Mouse (Mus musculus): ENCODE data around the gene Adamts13. TPM values are rescaled to one million over a fixed set of nuclear protein-coding genes. Genes with fewer than 3 reads are reported as not detected.
A peak's percentile ranks its signal among the peaks of the same experiment; 100 is the strongest.

Adamts13 gene
- polyA plus RNA-seq, 1 experiment from 2014 or later = not detected

- no peak overlapping the region for H3K4me2 ChIP-seq
- peak; percentile 91 for ATAC-seq (ENCODE audit: low read depth)
- H3K9me3 ChIP-seq = no peaks in the 10 kb centered on the region
- H3K27me3 ChIP-seq = no peaks in the 10 kb centered on the region
- H3K4me3 ChIP-seq = no peak overlapping the region
- no peak overlapping the region for H3K9ac ChIP-seq
- H3K36me3 ChIP-seq = no peaks in the 10 kb centered on the region
- H3K27ac ChIP-seq (replicated peaks) = no peak overlapping the region
- no peaks in the 10 kb centered on the region for H3K4me1 ChIP-seq (replicated peaks)
- WGBS = 30% methylated on average over 3 of the region's 3 CpGs
These were observed 70.2 kb downstream of the Adamts13 start for GRCm38 (mm10) chr2:27043461-27043860.

DNA sequence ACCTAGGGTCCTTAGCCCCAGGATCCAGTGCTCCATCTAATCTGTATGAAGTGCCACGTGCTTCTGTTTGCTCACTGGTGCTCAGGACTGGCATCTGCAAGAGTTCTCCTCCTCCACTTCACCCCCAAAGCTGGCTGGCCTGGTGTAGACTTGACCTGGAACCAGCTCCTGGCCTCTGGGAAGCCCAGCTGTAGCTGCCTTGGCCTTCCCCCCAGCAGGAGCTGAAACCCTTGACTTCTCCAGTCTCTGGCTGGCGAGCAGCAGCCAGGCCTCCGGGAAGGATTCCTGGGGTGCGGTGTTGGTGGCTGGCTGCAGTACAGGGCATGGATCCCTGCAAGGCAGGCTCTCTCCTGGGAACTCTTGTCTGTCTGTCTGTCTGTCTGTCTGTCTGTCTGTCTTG is 71.0 kb downstream of the Adamts13 start:
- Histone ChIP-seq H3K4me3 (no peak overlapping the region), H3K36me3 (no peaks in the 10 kb centered on the region), H3K27me3 (no peaks in the 10 kb centered on the region), H3K4me1 (replicated peaks) (no peaks in the 10 kb centered on the region), H3K4me2 (no peak overlapping the region), H3K9me3 (no peaks in the 10 kb centered on the region), H3K27ac (replicated peaks) (no peak overlapping the region), H3K9ac (0 out of 2 replicates have a peak overlapping the region, but pooled peaks have one; percentile 19)
- WGBS = 80% methylated on average over 4 of the region's 4 CpGs
- no peak for ATAC-seq (ENCODE audit: low read depth)

- Histone ChIP-seq H3K27me3 (no peaks in the 10 kb centered on the region), H3K4me1 (replicated peaks) (no peaks in the 10 kb centered on the region), H3K4me3 (no peak overlapping the region), H3K9ac (no peak overlapping the region), H3K36me3 (no peaks in the 10 kb centered on the region), H3K9me3 (no peaks in the 10 kb centered on the region), H3K27ac (replicated peaks) (no peak overlapping the region), H3K4me2 (no peak overlapping the region)
- ATAC-seq (ENCODE audit: low read depth) = no peak
- 64% methylated on average over 3 of the region's 3 CpGs for WGBS
These were observed 71.4 kb downstream of the Adamts13 start for GRCm38 (mm10) chr2:27044641-27045040.

- no peak overlapping the region for H3K4me3 ChIP-seq
- 73% methylated on average over 8 of the region's 8 CpGs for whole genome bisulfite sequencing
- H3K27ac ChIP-seq (replicated peaks) = no peak overlapping the region
- H3K9me3 ChIP-seq = no peaks in the 10 kb centered on the region
- no peaks in the 10 kb centered on the region for H3K36me3 ChIP-seq
- no peak overlapping the region for H3K4me2 ChIP-seq
- H3K4me1 ChIP-seq (replicated peaks) = no peaks in the 10 kb centered on the region
- no peak for ATAC-seq (ENCODE audit: low read depth)
- no peak overlapping the region for H3K9ac ChIP-seq
- no peaks in the 10 kb centered on the region for H3K27me3 ChIP-seq
These were observed 73.0 kb downstream of the Adamts13 start for GRCm38 (mm10) chr2:27045979-27046770.

DNA sequence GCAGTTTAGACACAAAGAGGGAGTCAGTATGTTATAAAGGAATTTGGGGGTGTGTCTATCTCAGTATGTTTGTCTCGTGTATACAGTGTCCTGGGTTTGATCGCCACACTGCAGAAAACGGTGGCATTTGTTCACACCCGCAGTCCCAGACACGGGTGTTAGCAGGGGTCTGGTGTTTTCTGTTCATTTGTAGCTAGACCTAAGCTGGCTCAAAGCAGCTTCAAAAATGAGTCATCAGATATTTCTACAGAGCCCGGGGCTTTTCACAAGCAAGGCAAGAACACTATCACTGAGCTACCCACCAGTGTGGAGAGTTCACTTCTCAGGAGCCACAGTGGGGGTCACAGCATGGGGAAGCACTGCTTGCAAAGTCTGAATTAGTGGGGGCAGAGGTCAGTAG is 76.2 kb downstream of the Adamts13 start:
- Histone ChIP-seq H3K27me3 (no peaks in the 10 kb centered on the region), H3K36me3 (no peaks in the 10 kb centered on the region), H3K27ac (replicated peaks) (no peak overlapping the region), H3K4me3 (no peak overlapping the region), H3K4me1 (replicated peaks) (no peaks in the 10 kb centered on the region), H3K4me2 (no peak overlapping the region), H3K9ac (no peak overlapping the region), H3K9me3 (no peaks in the 10 kb centered on the region)
- no peak for ATAC-seq (ENCODE audit: low read depth)
- WGBS = 48% methylated on average over 6 of the region's 6 CpGs

DNA sequence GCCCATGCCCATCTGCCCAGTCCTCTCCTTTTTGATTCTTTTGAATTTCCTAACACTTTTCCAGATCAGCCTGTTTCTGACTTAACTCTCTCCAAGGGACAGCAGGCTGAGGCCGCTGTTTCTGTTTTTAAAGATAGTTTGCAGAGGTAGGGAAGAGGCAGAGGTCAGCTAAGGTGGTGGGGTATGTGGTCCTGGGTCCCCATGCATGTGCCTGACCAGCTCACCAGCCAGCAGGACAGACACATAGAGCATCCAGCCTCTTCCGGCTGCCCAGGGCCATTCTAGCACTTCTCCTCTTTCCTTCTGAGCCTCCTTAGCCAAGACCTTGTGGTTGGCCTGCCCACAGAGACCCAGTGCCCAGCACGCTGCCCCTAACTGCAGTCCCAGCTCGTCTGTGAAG is 85.0 kb downstream of the Adamts13 start:
- no peak overlapping the region for H3K4me3 ChIP-seq
- no peak overlapping the region for H3K4me2 ChIP-seq
- H3K27me3 ChIP-seq = no peaks in the 10 kb centered on the region
- 0 out of 2 replicates have a peak overlapping the region, but pooled peaks have one; percentile 18 for H3K27ac ChIP-seq (replicated peaks)
- H3K9me3 ChIP-seq = no peaks in the 10 kb centered on the region
- H3K9ac ChIP-seq = no peak overlapping the region
- peaks cover 15% of the 10 kb centered on the region for H3K4me1 ChIP-seq (replicated peaks)
- H3K36me3 ChIP-seq = no peaks in the 10 kb centered on the region
- WGBS = 31% methylated on average over 4 of the region's 4 CpGs
- ATAC-seq (ENCODE audit: low read depth) = no peak

DNA sequence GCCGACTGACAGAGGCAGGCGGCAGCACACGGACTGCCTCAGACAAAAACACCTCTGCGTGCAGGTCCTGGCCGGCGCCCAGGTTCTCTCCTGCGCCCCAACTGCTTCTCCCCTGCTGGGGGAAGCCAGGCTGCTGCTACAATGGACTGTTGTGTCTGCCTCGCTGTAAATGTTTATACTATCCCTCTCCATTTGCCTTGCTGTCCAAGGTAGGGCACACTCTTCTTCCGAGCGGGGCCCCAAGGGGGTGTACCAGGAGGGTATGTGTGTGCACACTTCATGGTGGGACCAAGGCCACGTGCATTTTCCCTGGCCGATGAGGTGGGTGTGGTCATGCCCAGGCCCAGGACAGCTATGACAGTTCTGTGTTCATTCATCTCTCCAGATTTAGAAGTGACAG is 85.5 kb downstream of the Adamts13 start:
- Histone ChIP-seq H3K9me3 (no peaks in the 10 kb centered on the region), H3K4me2 (no peak overlapping the region), H3K4me3 (no peak overlapping the region), H3K36me3 (no peaks in the 10 kb centered on the region), H3K9ac (no peak overlapping the region), H3K27ac (replicated peaks) (no peak overlapping the region), H3K27me3 (no peaks in the 10 kb centered on the region), H3K4me1 (replicated peaks) (peaks cover 15% of the 10 kb centered on the region)
- 16% methylated on average over 12 of the region's 12 CpGs for WGBS
- ATAC-seq (ENCODE audit: low read depth) = no peak

DNA sequence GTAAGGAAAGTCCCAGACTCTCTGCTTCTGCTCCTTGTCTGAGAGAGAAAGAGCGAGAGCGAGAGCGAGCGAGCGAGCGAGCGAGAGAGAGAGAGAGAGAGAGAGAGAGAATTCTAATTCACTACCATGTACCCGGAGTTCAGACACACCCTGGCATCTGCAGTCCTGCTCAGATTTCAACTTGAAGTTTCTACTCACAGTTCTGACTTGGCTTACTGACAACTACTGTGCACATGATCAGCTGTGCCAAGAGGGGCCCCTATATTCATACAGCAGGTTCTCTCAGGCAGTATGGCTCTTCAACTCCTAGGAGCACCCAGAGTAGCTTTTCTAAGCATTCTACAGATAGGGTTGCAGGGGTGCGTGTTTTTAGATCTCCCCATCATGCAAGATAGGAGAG is 86.0 kb downstream of the Adamts13 start:
- no peak overlapping the region for H3K9ac ChIP-seq
- H3K36me3 ChIP-seq = no peaks in the 10 kb centered on the region
- no peak overlapping the region for H3K4me3 ChIP-seq
- no peak for ATAC-seq (ENCODE audit: low read depth)
- H3K9me3 ChIP-seq = no peaks in the 10 kb centered on the region
- H3K27ac ChIP-seq (replicated peaks) = no peak overlapping the region
- H3K27me3 ChIP-seq = no peaks in the 10 kb centered on the region
- H3K4me2 ChIP-seq = no peak overlapping the region
- 78% methylated on average over 9 of the region's 9 CpGs for WGBS
- peaks cover 15% of the 10 kb centered on the region for H3K4me1 ChIP-seq (replicated peaks)

Other genes starting within 250 kb of the Adamts13 start
- gene Abo, start 108.4 kb upstream of the Adamts13 start, polyA plus RNA-seq (2015; fragmentation: Nextera tagmentation; extraction: Ambion mirVana) = not detected in 2 replicates
- gene Surf6, start 70.5 kb upstream of the Adamts13 start, polyA plus RNA-seq (2015; fragmentation: Nextera tagmentation; extraction: Ambion mirVana) = 27.6 and 29.0 TPM in 2 replicates
- 129 TPM in 2 replicates for gene Med22, start 62.7 kb upstream of the Adamts13 start, polyA plus RNA-seq (2015; fragmentation: Nextera tagmentation; extraction: Ambion mirVana)
- 457 and 479 TPM in 2 replicates for gene Rpl7a, start 62.7 kb upstream of the Adamts13 start, polyA plus RNA-seq (2015; fragmentation: Nextera tagmentation; extraction: Ambion mirVana)
- gene Surf2, start 57.0 kb upstream of the Adamts13 start, polyA plus RNA-seq (2015; fragmentation: Nextera tagmentation; extraction: Ambion mirVana) = 55.8 and 64.2 TPM in 2 replicates
- gene Surf1, start 56.9 kb upstream of the Adamts13 start, polyA plus RNA-seq (2015; fragmentation: Nextera tagmentation; extraction: Ambion mirVana) = 78.8 and 86.4 TPM in 2 replicates
- gene Surf4, start 39.5 kb upstream of the Adamts13 start, polyA plus RNA-seq (2015; fragmentation: Nextera tagmentation; extraction: Ambion mirVana) = 115 and 119 TPM in 2 replicates
- 0.11 and 0.61 TPM in 2 replicates for gene Stkld1, start 39.4 kb upstream of the Adamts13 start, polyA plus RNA-seq (2015; fragmentation: Nextera tagmentation; extraction: Ambion mirVana)
- gene Rexo4, start 9.0 kb upstream of the Adamts13 start, polyA plus RNA-seq (2015; fragmentation: Nextera tagmentation; extraction: Ambion mirVana) = 31.8 and 33.7 TPM in 2 replicates
- gene Cacfd1, start 36.5 kb downstream of the Adamts13 start, polyA plus RNA-seq (2015; fragmentation: Nextera tagmentation; extraction: Ambion mirVana) = 114 and 120 TPM in 2 replicates
- gene Slc2a6, start 54.6 kb downstream of the Adamts13 start, polyA plus RNA-seq (2015; fragmentation: Nextera tagmentation; extraction: Ambion mirVana) = 8.3 and 9.3 TPM in 2 replicates
- 1.3 and 5.9 TPM in 2 replicates for gene Mymk, start 98.8 kb downstream of the Adamts13 start, polyA plus RNA-seq (2015; fragmentation: Nextera tagmentation; extraction: Ambion mirVana)
- gene Adamtsl2, start 106.0 kb downstream of the Adamts13 start, polyA plus RNA-seq (2015; fragmentation: Nextera tagmentation; extraction: Ambion mirVana) = 9.1 and 9.2 TPM in 2 replicates
- 3.0 TPM in 2 replicates for gene Fam163b, start 169.1 kb downstream of the Adamts13 start, polyA plus RNA-seq (2015; fragmentation: Nextera tagmentation; extraction: Ambion mirVana)
- gene Dbh, start 191.8 kb downstream of the Adamts13 start, polyA plus RNA-seq (2015; fragmentation: Nextera tagmentation; extraction: Ambion mirVana) = 0.41 and 0.67 TPM in 2 replicates

Measured in neural tube, embryonic 13.5 days (tissue).